Comparison of ENCODE assay signal across 9 mouse cellular contexts in genomic region chr1:133135808-133136207, GRCm38 (mm10). TPM values are rescaled to one million over a fixed set of nuclear protein-coding genes. Genes with fewer than 3 reads are reported as not detected.
DNase-seq lines count a peak whose midpoint lies in the region; ATAC-seq and TF ChIP-seq lines count a peak whose summit lies in the region.
"Had no signal": no experiment of that assay in that cellular context is flagged by ENCODE, and none has a peak within 500 bp of the region (broad histone marks: within the 10 kb centered on the region; RNA-seq: fewer than 3 reads in every experiment).

No protein-coding gene starts in this region.

- WGBS in heart, embryonic 12.5 days, result 66% methylated on average over 5 of the region's 5 CpGs
- 67% methylated on average over 5 of the region's 5 CpGs for WGBS in hindbrain, embryonic 13.5 days
- WGBS in midbrain, embryonic 13.5 days, result 64% methylated on average over 5 of the region's 5 CpGs

- 0 out of 4 replicates have a peak, but pooled peaks of 1 of the 2 experiments have one; percentile 4 for TF ChIP-seq POLR2A in MEL (IDR thresholded peaks at IDR 0.05; ENCODE audit: control insufficient read depth in 1 of 2, insufficient read depth in 1 of 2, low read depth in 1 of 2, low read length in 2 of 2, poor library complexity in 1 of 2)

- peak overlapping the region; percentile 96; the same call in 1 of the 2 replicates for H3K4me3 ChIP-seq in heart, embryonic 12.5 days
- H3K4me3 ChIP-seq in MEL (ENCODE audit: control insufficient read depth in 1 of 2, insufficient read depth in 1 of 2, low read depth in 2 of 2, low read length in 2 of 2), result peak overlapping the region; percentile 84 to 94
- H3K4me3 ChIP-seq in hindbrain, embryonic 13.5 days, result peak overlapping the region; percentile 88
- H3K4me3 ChIP-seq in midbrain, embryonic 13.5 days (replicated peaks), result peak overlapping the region; percentile 71

- H3K9me3 ChIP-seq in heart, embryonic 12.5 days (replicated peaks), result no peaks in the 10 kb centered on the region
- no peaks in the 10 kb centered on the region for H3K9me3 ChIP-seq in MEL (replicated peaks; ENCODE audit: insufficient read depth, low read length)
- H3K9me3 ChIP-seq in hindbrain, embryonic 13.5 days, result no peaks in the 10 kb centered on the region
- no peaks in the 10 kb centered on the region for H3K9me3 ChIP-seq in midbrain, embryonic 13.5 days

- intact Hi-C loops in heart, postnatal 10 days (cut with DNase I), result loop anchor here (5.0 kb wide), 1 partner anchor 471 kb away; no protein-coding TSS in a partner anchor

- peaks cover 63% of the 10 kb centered on the region for H3K36me3 ChIP-seq in heart, embryonic 12.5 days
- H3K36me3 ChIP-seq in MEL (ENCODE audit: control insufficient read depth in 1 of 2, insufficient read depth in 2 of 2, low read length in 2 of 2), result peaks cover 28 to 43% of the 10 kb centered on the region in 2 experiments
- peaks cover 42% of the 10 kb centered on the region for H3K36me3 ChIP-seq in hindbrain, embryonic 13.5 days
- peaks cover 46% of the 10 kb centered on the region for H3K36me3 ChIP-seq in midbrain, embryonic 13.5 days

- H3K4me1 ChIP-seq in heart, embryonic 12.5 days (replicated peaks), result peaks cover 28% of the 10 kb centered on the region
- peaks cover 4 to 8% of the 10 kb centered on the region in 2 experiments; a peak in 3 of 4 replicates for H3K4me1 ChIP-seq in MEL (ENCODE audit: control insufficient read depth in 1 of 2, insufficient read depth in 2 of 2, low read length in 2 of 2)
- peaks cover 49% of the 10 kb centered on the region for H3K4me1 ChIP-seq in hindbrain, embryonic 13.5 days (replicated peaks)
- H3K4me1 ChIP-seq in midbrain, embryonic 13.5 days (replicated peaks), result peaks cover 47% of the 10 kb centered on the region

- peaks cover 76% of the 10 kb centered on the region for H3K79me2 ChIP-seq in MEL (ENCODE audit: control insufficient read depth, insufficient read depth, low read length, poor library complexity)

- ATAC-seq in heart, embryonic 12.5 days (ENCODE audit: insufficient number of reproducible peaks, low FRiP score), result no peak
- no peak for ATAC-seq in hindbrain, embryonic 13.5 days (ENCODE audit: low FRiP score)
- no peak for ATAC-seq in midbrain, embryonic 13.5 days

- H3K27ac ChIP-seq in heart, embryonic 12.5 days (ENCODE audit: poor library complexity, severe bottlenecking), result no peak overlapping the region
- no peak overlapping the region for H3K27ac ChIP-seq in MEL (ENCODE audit: control insufficient read depth, low read depth, low read length)
- no peak overlapping the region for H3K27ac ChIP-seq in hindbrain, embryonic 13.5 days
- no peak overlapping the region for H3K27ac ChIP-seq in midbrain, embryonic 13.5 days

- TF ChIP-seq RAD21 in MEL (IDR thresholded peaks at IDR 0.05; ENCODE audit: low read depth, low read length), result no peak

- TF ChIP-seq CTCF in MEL (IDR thresholded peaks at IDR 0.05 in 2 of 3, conservative IDR thresholded peaks at IDR 0.05 in 1 of 3; ENCODE audit: control insufficient read depth in 1 of 3, insufficient read depth in 1 of 3, low read depth in 2 of 3, low read length in 3 of 3, poor library complexity in 1 of 3, severe bottlenecking in 1 of 3), result no peak

- peak overlapping the region; percentile 99 for H3K4me2 ChIP-seq in heart, embryonic 12.5 days
- H3K4me2 ChIP-seq in hindbrain, embryonic 13.5 days, result peak overlapping the region; percentile 100
- peak overlapping the region; percentile 100 for H3K4me2 ChIP-seq in midbrain, embryonic 13.5 days (replicated peaks)

- DNase-seq in heart, postnatal 10 days, result no peak
- peak; percentile 74 for DNase-seq in MEL (ENCODE audit: low read depth, low spot score)
- DNase-seq in frontal cortex, adult 2 months (ENCODE audit: extremely low spot score in 1 of 2, low spot score in 1 of 2), result no peak
- no peak for DNase-seq in natural killer cell, adult 2 months (ENCODE audit: low spot score in 2 of 2)
- DNase-seq in urinary bladder, postnatal 14 days (ENCODE audit: low spot score), result no peak
- DNase-seq: lung, postnatal 14 days had no signal

- H3K9ac ChIP-seq in heart, embryonic 12.5 days, result peak overlapping the region; percentile 35; the same call in 1 of the 2 replicates
- H3K9ac ChIP-seq in MEL (ENCODE audit: control insufficient read depth, low read depth, low read length, poor library complexity, severe bottlenecking), result peak overlapping the region; percentile 68
- H3K9ac ChIP-seq in hindbrain, embryonic 13.5 days, result peak overlapping the region; percentile 46
- peak overlapping the region; percentile 17 for H3K9ac ChIP-seq in midbrain, embryonic 13.5 days (replicated peaks)

- 0 out of 4 replicates have a peak, but pooled peaks of 1 of the 2 experiments have one; percentile 13 for TF ChIP-seq EP300 in MEL (IDR thresholded peaks at IDR 0.05; ENCODE audit: low read depth in 1 of 2, low read length in 2 of 2)

- no peaks in the 10 kb centered on the region for H3K27me3 ChIP-seq in heart, embryonic 12.5 days (replicated peaks)
- no peaks in the 10 kb centered on the region for H3K27me3 ChIP-seq in MEL (ENCODE audit: control insufficient read depth in 1 of 2, insufficient read depth in 2 of 2, low read length in 2 of 2)
- H3K27me3 ChIP-seq in hindbrain, embryonic 13.5 days, result no peaks in the 10 kb centered on the region
- H3K27me3 ChIP-seq in midbrain, embryonic 13.5 days, result no peaks in the 10 kb centered on the region

TF ChIP-seq in MEL, 35 proteins besides CTCF, POLR2A, EP300 and RAD21:
- TF ChIP-seq ETS1 (IDR thresholded peaks at IDR 0.05; ENCODE audit: low read depth, low read length), result 0 out of 2 replicates have a peak, but pooled peaks have one; percentile 23
- TF ChIP-seq ZKSCAN1 (IDR thresholded peaks at IDR 0.05; ENCODE audit: low read depth, low read length), result no peak
- no peak for TF ChIP-seq USF2 (IDR thresholded peaks at IDR 0.05; ENCODE audit: borderline replicate concordance in 1 of 2, insufficient read depth in 1 of 2, low read depth in 1 of 2, low read length in 2 of 2)
- TF ChIP-seq MAFK (IDR thresholded peaks at IDR 0.05; ENCODE audit: borderline replicate concordance, low read depth, low read length), result no peak
- TF ChIP-seq TBP (IDR thresholded peaks at IDR 0.05; ENCODE audit: low read depth, low read length), result peak; percentile 90
- TF ChIP-seq MAZ (IDR thresholded peaks at IDR 0.05; ENCODE audit: low read depth, low read length), result no peak
- no peak for TF ChIP-seq SMC3 (IDR thresholded peaks at IDR 0.05; ENCODE audit: low read depth, low read length)

RNA-seq across cellular contexts. Expression of gene Ppp1r15b, which starts 4.9 kb away (rescaled TPM):
- polyA plus RNA-seq in heart, embryonic 12.5 days (2016; fragmentation: Nextera tagmentation; extraction: Ambion mirVana), result 42.3 and 46.2 TPM in 2 replicates
- 10 to 100 TPM; 38.2 to 42.1 TPM for total RNA-seq in heart, postnatal 10 days (2021)
- total RNA-seq in MEL (2012; rRNA removed), result 53.1 and 60.9 TPM in 2 replicates
- polyA plus RNA-seq in MEL (2012; ENCODE audit: insufficient read depth in 1 of 2, insufficient read length in 2 of 2, low read depth in 1 of 2, low replicate concordance in 2 of 2, missing spikeins in 1 of 2), result 10 to 100 TPM in 1 of 2 experiments, not detected in 1; 56.3 TPM
- polyA plus RNA-seq in hindbrain, embryonic 13.5 days (2015; fragmentation: Nextera tagmentation; extraction: Ambion mirVana), result 29.2 TPM in 2 replicates
- 33.2 and 34.3 TPM in 2 replicates for polyA plus RNA-seq in midbrain, embryonic 13.5 days (2015; fragmentation: Nextera tagmentation; extraction: Ambion mirVana)
- 26.3 and 27.2 TPM in 2 replicates for polyA plus RNA-seq in frontal cortex, adult 2 months (2012; rRNA removed)

RNA-seq across cellular contexts. Expression of gene Plekha6, which starts 28.2 kb away (rescaled TPM):
- 18.7 and 19.4 TPM in 2 replicates for polyA plus RNA-seq in heart, embryonic 12.5 days (2016; fragmentation: Nextera tagmentation; extraction: Ambion mirVana)
- total RNA-seq in heart, postnatal 10 days (2021), result 10 to 100 TPM; 58.1 to 68.9 TPM
- total RNA-seq in MEL (2012; rRNA removed), result 11.8 and 14.5 TPM in 2 replicates
- 10 to 100 TPM in 1 of 2 experiments, not detected in 1; 28.5 TPM for polyA plus RNA-seq in MEL (2012; ENCODE audit: insufficient read depth in 1 of 2, insufficient read length in 2 of 2, low read depth in 1 of 2, low replicate concordance in 2 of 2, missing spikeins in 1 of 2)
- polyA plus RNA-seq in hindbrain, embryonic 13.5 days (2015; fragmentation: Nextera tagmentation; extraction: Ambion mirVana), result 20.4 and 20.7 TPM in 2 replicates
- 25.4 and 28.5 TPM in 2 replicates for polyA plus RNA-seq in midbrain, embryonic 13.5 days (2015; fragmentation: Nextera tagmentation; extraction: Ambion mirVana)
- 51.7 and 53.6 TPM in 2 replicates for polyA plus RNA-seq in frontal cortex, adult 2 months (2012; rRNA removed)

Comparison
In these comparisons a context has a peak if more than half of its experiments do, and no peak if none do; other contexts are left out.
1. H3K9ac ChIP-seq: peak in every context shown above with its lines; median percentile 68 in MEL; 46 in hindbrain, embryonic 13.5 days; 35 in heart, embryonic 12.5 days; 17 in midbrain, embryonic 13.5 days.